Mouse (Mus musculus): ENCODE results near the gene Tmem132b.

GRCm38 (mm10) chr5:125648236-125648635 lies 116.7 kb downstream of the Tmem132b start:
- no peak for TF ChIP-seq CTCF (IDR thresholded peaks at IDR 0.05)
- TF ChIP-seq EP300 (IDR thresholded peaks at IDR 0.05), result no peak

Measured in lung, postnatal 0 days (tissue).